Mouse (Mus musculus): ENCODE results near the gene Foxk1. TPM values are rescaled to one million over a fixed set of nuclear protein-coding genes. Genes with fewer than 3 reads are reported as not detected.

Foxk1 gene
- polyA plus RNA-seq, 1 experiment from 2014 or later = 1.9 TPM

DNA sequence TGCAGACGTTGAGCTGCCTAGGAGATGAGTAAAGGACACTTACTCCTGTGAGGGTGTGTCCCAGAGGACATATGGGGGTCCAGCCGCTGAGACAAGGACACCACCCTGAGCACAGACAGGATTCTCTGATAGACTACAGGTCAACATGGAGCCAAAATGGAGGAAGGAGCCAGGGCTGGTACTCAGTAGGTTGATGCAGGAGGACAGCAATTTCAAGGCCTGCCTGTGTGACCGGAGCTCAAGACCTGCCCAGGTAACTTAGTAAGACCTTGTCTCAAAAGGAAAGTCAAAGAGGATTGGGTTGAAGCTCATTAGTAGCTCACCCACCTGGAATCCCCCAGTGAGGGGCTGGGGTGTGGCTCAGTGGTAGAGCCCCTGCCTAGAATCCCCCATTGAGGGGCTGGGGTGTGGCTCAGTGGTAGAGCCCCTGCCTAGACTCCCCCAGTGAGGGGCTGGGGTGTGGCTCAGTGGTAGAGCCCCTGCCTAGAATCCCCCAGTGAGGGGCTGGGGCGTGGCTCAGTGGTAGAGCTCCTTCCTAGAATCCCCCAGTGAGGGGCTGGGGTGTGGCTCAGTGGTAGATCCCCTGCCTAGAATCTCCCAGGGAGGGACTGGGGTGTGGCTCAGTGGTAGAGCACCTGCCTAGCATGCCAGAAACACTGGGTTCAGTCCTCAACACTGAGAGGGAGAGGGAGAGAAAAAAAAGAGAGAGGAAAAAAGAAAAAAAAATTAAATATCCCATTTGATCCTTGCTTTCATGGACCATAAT, 30.7 kb upstream of the Foxk1 start:
- 89% methylated on average over 4 of the region's 4 CpGs for whole genome bisulfite sequencing

DNA sequence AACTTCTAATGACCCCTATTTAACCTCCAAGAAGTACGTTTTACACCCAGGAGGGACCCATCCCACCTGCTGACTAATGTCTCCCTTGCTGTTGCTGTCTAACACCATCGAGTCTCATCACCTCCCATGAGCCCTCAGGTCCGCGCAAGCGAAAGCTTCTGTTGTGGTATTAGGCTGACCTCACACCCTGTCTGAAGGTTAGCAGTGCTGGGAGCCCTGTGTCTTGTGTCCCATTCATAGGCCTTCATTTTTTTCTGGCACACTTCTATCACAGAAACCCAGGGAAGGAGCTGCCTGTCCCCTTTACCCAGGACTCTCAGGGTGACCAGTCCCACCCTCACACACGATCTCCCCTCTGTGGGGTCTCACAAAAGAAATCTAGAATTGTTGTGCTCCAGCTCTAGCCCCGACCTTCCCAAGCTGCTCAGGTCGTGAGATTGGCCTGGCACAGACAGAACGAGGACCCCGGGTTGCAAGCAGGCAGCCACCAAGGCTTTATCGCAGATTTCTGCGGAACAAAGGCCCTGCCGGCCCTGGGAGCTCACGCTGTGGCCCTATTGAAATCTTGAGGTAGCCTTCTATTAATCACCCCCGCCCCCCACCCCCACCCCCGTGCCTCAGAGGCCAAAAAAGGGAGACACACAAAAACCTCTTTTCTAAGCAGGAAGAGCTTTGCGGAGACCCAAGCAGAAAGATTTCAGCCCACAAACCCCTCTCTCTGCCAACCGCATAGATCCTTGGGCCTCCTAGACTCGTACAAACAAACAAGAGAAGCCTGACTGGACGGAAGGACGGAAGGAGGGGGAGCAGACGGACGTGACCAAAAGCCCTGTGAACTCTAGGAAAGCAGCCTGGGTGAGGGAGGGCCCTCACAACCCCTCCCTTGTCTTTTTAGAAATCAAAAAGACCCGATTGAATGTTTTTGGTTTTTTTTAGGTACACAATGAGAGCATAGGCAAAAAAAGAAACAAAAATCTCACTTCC, 29.8 kb upstream of the Foxk1 start:
- Histone ChIP-seq H3K4me1 (ENCODE audit: control insufficient read depth, insufficient read depth, low read length) (peaks cover 14% of the 10 kb centered on the region; the same call in 1 of the 2 replicates), H3K9ac (ENCODE audit: low read depth, low read length) (peak overlapping the region; percentile 65)
- 23% methylated on average over 24 of the region's 24 CpGs for WGBS

More for the DNA sequence above, 30.7 kb upstream of the Foxk1 start:
- H3K4me3 ChIP-seq (ENCODE audit: low read length) = no peak overlapping the region
- no peak overlapping the region; the same call in 1 of the 2 replicates for H3K27ac ChIP-seq (ENCODE audit: low read length)
- H3K9me3 ChIP-seq (ENCODE audit: control insufficient read depth, low read length) = no peaks in the 10 kb centered on the region
- no peak for ATAC-seq
- H3K9ac ChIP-seq (ENCODE audit: low read depth, low read length) = peak overlapping the region; percentile 65; the same call in 1 of the 2 replicates
- H3K27me3 ChIP-seq (replicated peaks; ENCODE audit: control insufficient read depth, insufficient read depth, low read length) = no peaks in the 10 kb centered on the region
- H3K36me3 ChIP-seq (ENCODE audit: control insufficient read depth, insufficient read depth, low read length) = no peaks in the 10 kb centered on the region
- H3K4me2 ChIP-seq (ENCODE audit: low read depth, low read length) = no peak overlapping the region
- H3K4me1 ChIP-seq (ENCODE audit: control insufficient read depth, insufficient read depth, low read length) = peaks cover 14% of the 10 kb centered on the region; the same call in 1 of the 2 replicates

GRCm38 (mm10) chr5:142372207-142372606, 29.1 kb upstream of the Foxk1 start:
- Histone ChIP-seq H3K4me1 (ENCODE audit: control insufficient read depth, insufficient read depth, low read length) (peaks cover 11% of the 10 kb centered on the region; the same call in 1 of the 2 replicates), H3K9me3 (ENCODE audit: control insufficient read depth, low read length) (no peaks in the 10 kb centered on the region), H3K9ac (ENCODE audit: low read depth, low read length) (no peak overlapping the region), H3K27ac (ENCODE audit: low read length) (peak overlapping the region; percentile 72; the same call in 1 of the 2 replicates), H3K27me3 (replicated peaks; ENCODE audit: control insufficient read depth, insufficient read depth, low read length) (no peaks in the 10 kb centered on the region), H3K36me3 (ENCODE audit: control insufficient read depth, insufficient read depth, low read length) (no peaks in the 10 kb centered on the region), H3K4me2 (ENCODE audit: low read depth, low read length) (no peak overlapping the region), H3K4me3 (ENCODE audit: low read length) (no peak overlapping the region)
- ATAC-seq = no peak
- whole genome bisulfite sequencing = 47% methylated on average over 6 of the region's 6 CpGs

More for the DNA sequence above, 29.8 kb upstream of the Foxk1 start:
- Histone ChIP-seq H3K27me3 (replicated peaks; ENCODE audit: control insufficient read depth, insufficient read depth, low read length) (no peaks in the 10 kb centered on the region), H3K36me3 (ENCODE audit: control insufficient read depth, insufficient read depth, low read length) (no peaks in the 10 kb centered on the region), H3K4me2 (ENCODE audit: low read depth, low read length) (peak overlapping the region; percentile 19; the same call in 1 of the 2 replicates), H3K9me3 (ENCODE audit: control insufficient read depth, low read length) (no peaks in the 10 kb centered on the region), H3K27ac (ENCODE audit: low read length) (peak overlapping the region; percentile 72), H3K4me3 (ENCODE audit: low read length) (no peak overlapping the region)
- ATAC-seq = no peak

- no peaks in the 10 kb centered on the region for H3K36me3 ChIP-seq (ENCODE audit: control insufficient read depth, insufficient read depth, low read length)
- peaks cover 3% of the 10 kb centered on the region; the same call in 1 of the 2 replicates for H3K4me1 ChIP-seq (ENCODE audit: control insufficient read depth, insufficient read depth, low read length)
- no peak overlapping the region for H3K27ac ChIP-seq (ENCODE audit: low read length)
- no peaks in the 10 kb centered on the region for H3K27me3 ChIP-seq (replicated peaks; ENCODE audit: control insufficient read depth, insufficient read depth, low read length)
- WGBS = 86% methylated on average over 9 of the region's 9 CpGs
- no peaks in the 10 kb centered on the region; the same call in 1 of the 2 replicates for H3K9me3 ChIP-seq (ENCODE audit: control insufficient read depth, low read length)
- H3K9ac ChIP-seq (ENCODE audit: low read depth, low read length) = no peak overlapping the region
- H3K4me2 ChIP-seq (ENCODE audit: low read depth, low read length) = no peak overlapping the region
- no peak for ATAC-seq
- H3K4me3 ChIP-seq (ENCODE audit: low read length) = no peak overlapping the region
Observed at GRCm38 (mm10) chr5:142374343-142374742, 27.0 kb upstream of the Foxk1 start.

- no peak for ATAC-seq
- 97% methylated on average over 5 of the region's 5 CpGs for WGBS
Observed at GRCm38 (mm10) chr5:142375641-142376040, 25.7 kb upstream of the Foxk1 start.

GRCm38 (mm10) chr5:142376071-142376470, 25.2 kb upstream of the Foxk1 start:
- 79% methylated on average over 6 of the region's 6 CpGs for WGBS
- Histone ChIP-seq H3K4me3 (ENCODE audit: low read length) (no peak overlapping the region), H3K27ac (ENCODE audit: low read length) (no peak overlapping the region), H3K4me2 (ENCODE audit: low read depth, low read length) (no peak overlapping the region), H3K9me3 (ENCODE audit: control insufficient read depth, low read length) (no peaks in the 10 kb centered on the region; the same call in 1 of the 2 replicates), H3K4me1 (ENCODE audit: control insufficient read depth, insufficient read depth, low read length) (peaks cover 3% of the 10 kb centered on the region; the same call in 1 of the 2 replicates), H3K9ac (ENCODE audit: low read depth, low read length) (no peak overlapping the region), H3K27me3 (replicated peaks; ENCODE audit: control insufficient read depth, insufficient read depth, low read length) (no peaks in the 10 kb centered on the region), H3K36me3 (ENCODE audit: control insufficient read depth, insufficient read depth, low read length) (no peaks in the 10 kb centered on the region)
- no peak for ATAC-seq

More at GRCm38 (mm10) chr5:142375641-142376040, 25.7 kb upstream of the Foxk1 start:
- no peaks in the 10 kb centered on the region for H3K27me3 ChIP-seq (replicated peaks; ENCODE audit: control insufficient read depth, insufficient read depth, low read length)
- H3K9ac ChIP-seq (ENCODE audit: low read depth, low read length) = no peak overlapping the region
- no peaks in the 10 kb centered on the region; the same call in 1 of the 2 replicates for H3K9me3 ChIP-seq (ENCODE audit: control insufficient read depth, low read length)
- no peak overlapping the region for H3K27ac ChIP-seq (ENCODE audit: low read length)
- H3K4me3 ChIP-seq (ENCODE audit: low read length) = no peak overlapping the region
- peaks cover 3% of the 10 kb centered on the region; the same call in 1 of the 2 replicates for H3K4me1 ChIP-seq (ENCODE audit: control insufficient read depth, insufficient read depth, low read length)
- H3K36me3 ChIP-seq (ENCODE audit: control insufficient read depth, insufficient read depth, low read length) = no peaks in the 10 kb centered on the region
- no peak overlapping the region for H3K4me2 ChIP-seq (ENCODE audit: low read depth, low read length)

DNA sequence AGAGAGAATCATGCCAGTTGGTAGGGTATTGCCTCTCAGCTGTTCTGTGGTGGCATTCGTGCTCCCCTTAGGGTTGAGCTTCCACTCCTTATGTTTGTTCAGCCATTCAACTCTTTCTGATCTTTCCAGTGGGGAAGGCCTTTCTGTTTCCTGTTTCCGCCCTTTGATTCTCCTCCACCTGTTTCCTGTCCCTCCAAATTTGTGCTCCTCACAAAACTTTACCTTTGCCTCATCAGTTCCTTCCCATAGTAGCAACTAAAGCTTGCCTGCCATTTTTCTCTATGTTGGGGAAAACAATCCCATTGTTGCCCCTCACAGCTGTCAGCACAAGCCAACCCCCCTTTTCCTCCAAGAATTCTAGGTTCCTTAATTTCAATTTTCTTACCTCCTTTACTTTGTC, 23.2 kb upstream of the Foxk1 start:
- Histone ChIP-seq H3K36me3 (ENCODE audit: control insufficient read depth, insufficient read depth, low read length) (no peaks in the 10 kb centered on the region), H3K4me2 (ENCODE audit: low read depth, low read length) (no peak overlapping the region), H3K9me3 (ENCODE audit: control insufficient read depth, low read length) (no peaks in the 10 kb centered on the region; the same call in 1 of the 2 replicates), H3K9ac (ENCODE audit: low read depth, low read length) (no peak overlapping the region), H3K4me1 (ENCODE audit: control insufficient read depth, insufficient read depth, low read length) (no peaks in the 10 kb centered on the region), H3K4me3 (ENCODE audit: low read length) (no peak overlapping the region), H3K27me3 (replicated peaks; ENCODE audit: control insufficient read depth, insufficient read depth, low read length) (no peaks in the 10 kb centered on the region), H3K27ac (ENCODE audit: low read length) (no peak overlapping the region)
- WGBS = 81% methylated on average over 2 of the region's 2 CpGs
- ATAC-seq = no peak

DNA sequence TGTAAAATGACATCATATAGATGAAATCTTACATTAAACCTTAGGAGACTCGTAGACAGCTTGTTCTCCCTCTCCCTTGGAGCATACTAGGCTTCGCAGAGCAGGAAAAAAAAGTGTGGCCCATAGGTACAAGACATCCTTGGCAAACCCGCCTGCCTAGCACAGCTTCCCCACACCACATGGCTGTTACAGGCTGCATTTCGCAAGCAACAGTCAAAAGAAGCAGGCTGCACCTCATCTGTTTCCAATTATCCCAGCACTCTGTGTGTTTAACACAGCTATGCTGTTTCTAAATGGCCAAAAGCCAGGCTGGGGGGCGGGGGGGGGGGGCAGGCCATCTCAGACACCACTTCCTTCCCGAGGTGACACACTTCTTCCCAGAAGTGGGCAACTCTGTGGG, 20.8 kb upstream of the Foxk1 start:
- 44% methylated on average over 6 of the region's 6 CpGs for WGBS
- no peak overlapping the region for H3K9ac ChIP-seq (ENCODE audit: low read depth, low read length)
- no peaks in the 10 kb centered on the region for H3K27me3 ChIP-seq (replicated peaks; ENCODE audit: control insufficient read depth, insufficient read depth, low read length)
- no peak overlapping the region for H3K4me3 ChIP-seq (ENCODE audit: low read length)
- no peak for ATAC-seq
- H3K36me3 ChIP-seq (ENCODE audit: control insufficient read depth, insufficient read depth, low read length) = no peaks in the 10 kb centered on the region
- H3K4me2 ChIP-seq (ENCODE audit: low read depth, low read length) = no peak overlapping the region
- no peak overlapping the region for H3K27ac ChIP-seq (ENCODE audit: low read length)
- H3K9me3 ChIP-seq (ENCODE audit: control insufficient read depth, low read length) = no peaks in the 10 kb centered on the region; the same call in 1 of the 2 replicates
- peaks cover 6% of the 10 kb centered on the region for H3K4me1 ChIP-seq (ENCODE audit: control insufficient read depth, insufficient read depth, low read length)
